Comparison of ENCODE assay signal across 15 mouse cellular contexts in the genomic region with DNA sequence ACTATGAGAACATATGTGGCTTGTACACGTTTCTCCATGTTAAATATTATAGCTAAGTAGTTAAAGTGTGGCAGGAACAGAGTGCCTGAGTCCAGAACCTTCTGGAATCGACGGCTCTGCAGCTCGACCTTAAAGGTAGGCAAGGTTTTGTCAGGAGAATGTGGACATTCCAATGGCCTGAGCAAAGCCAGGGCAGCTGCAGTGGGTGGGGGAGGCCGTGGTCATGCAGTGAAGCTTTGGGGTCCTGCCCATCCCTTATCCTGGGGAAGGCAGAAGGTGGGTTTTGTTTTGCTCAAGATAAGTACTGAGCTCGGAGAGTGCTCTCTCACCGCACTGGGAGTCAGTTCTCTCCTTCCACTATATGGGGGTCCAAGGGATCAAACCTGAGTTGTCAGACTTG.
"Had no signal": no experiment of that assay in that cellular context is flagged by ENCODE, and none has a peak within 500 bp of the region (broad histone marks: within the 10 kb centered on the region; RNA-seq: fewer than 3 reads in every experiment).

No protein-coding gene starts in this region.

- H3K27me3 ChIP-seq: lung, embryonic 15.5 days; megakaryocyte, embryonic 14.5 days; midbrain, embryonic 13.5 days had no signal

- H3K4me2 ChIP-seq: lung, embryonic 15.5 days; midbrain, embryonic 13.5 days had no signal

- H3K36me3 ChIP-seq: lung, embryonic 15.5 days; midbrain, embryonic 13.5 days had no signal

- H3K4me1 ChIP-seq: lung, embryonic 15.5 days had no signal

- H3K9me3 ChIP-seq: lung, embryonic 15.5 days; midbrain, embryonic 10.5 days; midbrain, embryonic 13.5 days had no signal

- DNase-seq: kidney, adult 18-20 months; kidney, postnatal 25 days; layer of hippocampus, adult 9-11 months; lung, adult 18-20 months; lung, postnatal 10 days; lung, postnatal 36 days; thymus, adult 18-20 months had no signal

- H3K4me3 ChIP-seq: layer of hippocampus, adult 2 months; lung, embryonic 15.5 days; megakaryocyte, embryonic 14.5 days; midbrain, embryonic 10.5 days; midbrain, embryonic 13.5 days had no signal

- H3K9ac ChIP-seq: liver, embryonic 14.5 days; lung, embryonic 15.5 days; midbrain, embryonic 13.5 days had no signal

- ATAC-seq: intestine, embryonic 16.5 days; midbrain, embryonic 16.5 days had no signal

- H3K27ac ChIP-seq: layer of hippocampus, adult 2 months; liver, embryonic 14.5 days; lung, embryonic 15.5 days; midbrain, embryonic 10.5 days had no signal
